Mouse (Mus musculus): ENCODE results near the gene Vmn1r142.
"Not testable (repeated sequence)": the region's sequence is repeated elsewhere in the genome, so short reads cannot be mapped to it uniquely, and the experiment has no call there.

Gene Vmn1r142

DNA sequence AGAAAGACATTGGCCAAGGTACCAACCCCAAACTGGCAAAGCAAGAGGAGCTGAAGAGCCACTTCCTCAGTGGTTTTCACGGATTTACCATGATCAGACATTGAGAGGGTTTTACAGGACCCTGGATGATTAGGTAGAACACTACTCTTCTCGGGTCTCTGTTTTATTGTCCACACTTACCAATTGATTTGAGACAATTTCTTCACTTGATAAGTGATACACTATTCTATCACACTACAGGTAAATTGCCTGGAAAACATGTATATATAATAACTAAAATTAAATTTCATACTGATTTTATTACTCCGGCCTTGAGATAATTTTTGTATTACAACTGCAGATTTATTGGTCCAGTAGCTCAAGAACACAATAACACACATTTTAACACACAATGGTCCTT lies at the start of gene Vmn1r142:
Gene Vmn1r142, minus strand, starts transcription at position 101 of the 400 bp plus-strand sequence.
- CTCF ChIA-PET, POLR2A ChIA-PET: not testable (repeated sequence)

DNA sequence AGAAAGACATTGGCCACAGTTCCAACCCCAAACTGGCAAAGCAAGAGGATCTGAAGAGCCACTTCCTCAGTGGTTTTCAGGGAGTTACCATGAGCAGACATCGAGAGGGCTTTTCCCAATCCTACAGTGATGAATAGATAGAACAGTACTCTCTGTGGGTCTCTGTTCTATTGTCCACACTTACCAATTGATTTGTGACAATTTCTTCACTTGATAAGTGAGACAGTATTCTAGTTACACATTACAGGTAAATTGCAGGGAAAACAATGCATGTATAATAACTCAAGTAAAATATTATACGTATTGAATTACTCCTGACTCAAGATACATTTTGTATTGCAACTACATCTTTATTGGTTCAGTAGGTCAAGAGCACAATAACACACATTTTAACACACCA lies 37.3 kb upstream of the Vmn1r142 start, which contains the start of gene Gm8653:
Gene Gm8653, minus strand, starts transcription at position 101 of the 400 bp plus-strand sequence.
- POLR2A ChIA-PET, CTCF ChIA-PET: not testable (repeated sequence)

DNA sequence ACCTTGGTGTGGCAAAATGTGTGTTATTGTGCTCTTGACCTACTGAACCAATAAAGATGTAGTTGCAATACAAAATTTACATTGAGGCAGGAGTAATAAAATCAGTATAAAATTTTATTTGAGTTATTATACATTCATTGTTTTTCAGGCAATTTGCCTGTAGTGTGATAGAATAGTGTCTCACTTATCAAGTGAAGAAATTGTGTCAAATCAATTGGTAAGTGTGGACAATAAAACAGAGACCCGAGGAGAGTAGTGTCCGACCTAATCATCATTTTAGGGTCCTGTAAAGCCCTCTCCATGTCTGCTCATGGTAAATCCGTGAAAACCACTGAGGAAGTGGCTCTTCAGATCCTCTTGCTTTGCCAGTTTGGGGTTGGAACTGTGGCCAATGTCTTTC lies 25.2 kb upstream of the Vmn1r142 start, which contains the start of gene Vmn1r143:
Gene Vmn1r143, plus strand, starts transcription at position 301 of the 400 bp plus-strand sequence.
- CTCF ChIA-PET, result not testable (repeated sequence)

DNA sequence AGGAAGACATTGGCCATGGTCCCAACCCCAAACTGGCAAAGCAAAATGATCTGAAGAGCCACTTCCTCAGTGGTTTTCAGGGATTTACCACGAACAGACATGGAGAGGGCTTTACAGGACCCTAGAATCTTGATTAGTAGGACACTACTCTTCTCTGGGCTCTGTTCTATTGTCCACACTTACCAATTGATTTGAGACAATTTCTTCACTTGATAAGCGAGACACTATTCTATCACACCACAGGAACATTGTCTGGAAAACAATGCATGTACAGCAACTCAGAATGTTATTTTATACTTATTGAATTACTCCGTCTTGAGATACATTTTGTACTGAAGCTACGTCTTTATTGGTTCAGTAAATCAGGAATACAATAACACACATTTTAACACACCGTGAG lies 29.2 kb downstream of the Vmn1r142 start, which contains the start of gene Gm10666:
Gene Gm10666, minus strand, starts transcription at position 101 of the 400 bp plus-strand sequence.
- CTCF ChIA-PET, POLR2A ChIA-PET: not testable (repeated sequence)

More for the DNA sequence above, 25.2 kb upstream of the Vmn1r142 start, which contains the start of gene Vmn1r143:
- POLR2A ChIA-PET, result not testable (repeated sequence)

DNA sequence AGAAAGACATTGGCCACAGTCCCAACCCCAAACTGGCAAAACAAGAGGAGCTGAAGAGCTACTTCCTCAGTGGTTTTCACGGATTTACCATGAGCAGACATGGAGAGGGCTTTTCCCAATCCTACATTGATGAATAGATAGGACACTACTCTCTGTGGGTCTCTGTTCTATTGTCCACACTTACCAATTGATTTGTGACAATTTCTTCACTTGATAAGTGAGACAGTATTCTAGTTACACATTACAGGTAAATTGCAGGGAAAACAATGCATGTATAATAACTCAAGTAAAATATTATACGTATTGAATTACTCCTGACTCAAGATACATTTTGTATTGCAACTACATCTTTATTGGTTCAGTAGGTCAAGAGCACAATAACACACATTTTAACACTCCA lies 45.7 kb downstream of the Vmn1r142 start, which contains the start of gene Gm16451:
Gene Gm16451, minus strand, starts transcription at position 101 of the 400 bp plus-strand sequence.
- POLR2A ChIA-PET, CTCF ChIA-PET: not testable (repeated sequence)
